Mouse (Mus musculus) left cerebral cortex, postnatal 10 days (tissue): ENCODE results near the gene Apbb2. TPM values are rescaled to one million over a fixed set of nuclear protein-coding genes. Genes with fewer than 3 reads are reported as not detected.

Source experiments
- DNase-seq, 2 experiments: peaks; one replicate each; pipeline ENCODE4 v3.0.0; 2021 to 2022; ENCODE audit warnings: low spot score in 2 of 2, mixed read lengths in 1 of 2; ENCODE audit errors: extremely low spot score in 1 of 2
- intact Hi-C: fragments of 180-260 bp; cut with DNase I; formaldehyde crosslinking; loops from one replicate; pipeline ENCODE4 v1.15.1; 2025
- total RNA-seq, 2 experiments: library from RNA; stranded (reverse); gene quantifications; 2 replicates each; pipeline ENCODE4 v1.2.3; 2021

The Apbb2 gene
- total RNA-seq, 2 experiments from 2014 or later = 73.7 to 74.4 TPM

DNA sequence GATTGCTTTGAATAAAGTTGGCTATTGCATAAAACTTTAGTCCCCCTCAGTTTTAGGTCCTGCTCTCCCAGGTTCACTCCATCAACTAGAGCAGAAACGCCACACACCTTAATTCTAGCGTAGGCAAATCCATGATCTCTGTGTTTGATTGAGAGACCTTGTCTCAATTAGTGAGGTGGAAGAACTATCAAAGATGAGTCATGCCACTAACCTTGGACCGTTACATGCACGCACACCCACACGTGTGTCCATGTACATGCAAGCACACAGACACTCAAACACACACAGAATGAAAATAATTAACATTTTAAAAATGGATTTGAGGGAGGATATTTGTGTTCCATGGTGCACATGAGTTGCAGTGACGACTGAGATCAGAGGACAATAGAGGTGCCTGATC lies 51.2 kb downstream of the Apbb2 start:
- intact Hi-C loops = no loop called here
- DNase-seq = no peak

DNA sequence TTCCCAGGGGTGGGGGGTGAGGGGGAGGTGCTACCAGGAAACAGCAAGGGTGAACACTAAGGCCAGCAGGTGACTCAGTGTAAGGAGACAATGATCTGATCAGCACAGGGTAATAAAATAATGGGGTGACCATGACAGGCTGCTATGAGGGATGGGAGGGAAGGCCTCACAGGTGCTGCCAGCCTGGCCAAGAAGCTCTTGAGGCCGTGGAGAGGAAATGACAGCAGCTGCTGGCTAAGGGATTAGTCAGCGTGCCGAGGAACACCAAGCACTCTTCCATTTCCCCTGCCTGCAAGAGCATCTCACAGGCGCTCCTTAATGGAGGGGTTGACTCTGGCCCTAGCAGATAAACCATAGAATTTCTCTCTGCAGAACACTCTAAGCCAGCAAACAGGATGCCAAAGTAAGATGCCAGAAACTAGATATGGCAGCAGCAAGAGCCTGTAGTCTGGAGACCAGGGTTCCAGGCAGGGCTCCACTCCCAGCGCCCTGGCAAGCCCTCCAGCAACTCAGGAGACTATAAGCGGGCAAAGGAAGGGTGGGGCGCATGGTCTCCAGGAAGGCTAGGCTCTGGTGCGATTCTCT lies 58.9 kb downstream of the Apbb2 start:
- no peak for DNase-seq
- intact Hi-C loops = no loop called here

DNA sequence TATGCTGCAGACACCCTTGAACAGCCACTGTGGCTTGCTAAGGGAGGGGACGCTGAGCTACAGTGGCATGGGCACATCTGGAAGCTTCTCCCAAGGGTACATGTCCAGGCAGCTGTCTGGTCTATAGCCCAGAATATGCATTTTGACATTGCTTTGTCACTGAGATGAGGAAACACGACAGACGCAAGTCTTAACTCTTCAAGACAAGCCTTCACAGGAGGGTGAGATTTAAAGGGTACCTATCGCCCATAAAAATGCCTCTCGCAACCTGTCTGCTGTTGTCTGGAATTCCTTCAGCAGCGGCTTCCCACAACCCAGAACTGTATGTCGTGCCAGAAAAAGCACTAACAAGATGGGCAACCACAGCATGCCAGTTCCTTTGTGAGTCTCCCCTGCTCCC lies 60.5 kb downstream of the Apbb2 start:
- intact Hi-C loops = no loop called here
- DNase-seq = no peak

DNA sequence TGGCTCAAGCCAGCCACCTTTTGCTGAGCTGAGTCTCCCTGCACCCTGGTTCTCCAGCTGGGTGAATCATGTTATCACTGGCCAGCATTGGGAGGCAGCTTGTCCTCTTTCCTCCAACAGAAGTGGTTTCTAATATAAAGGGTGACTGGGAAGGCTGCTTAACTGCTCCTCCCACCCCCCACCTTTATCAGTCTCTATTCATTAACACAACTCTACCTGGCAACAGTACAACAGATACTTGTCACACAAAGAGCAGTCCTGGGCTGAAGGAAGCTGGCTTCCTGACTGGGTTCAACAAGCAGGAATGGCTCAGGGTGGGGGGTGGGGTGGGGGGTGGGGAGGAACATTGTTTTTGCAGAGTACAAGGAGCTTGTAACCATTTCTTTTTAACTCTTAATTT lies 64.7 kb downstream of the Apbb2 start:
- intact Hi-C loops = no loop called here
- DNase-seq = no peak

DNA sequence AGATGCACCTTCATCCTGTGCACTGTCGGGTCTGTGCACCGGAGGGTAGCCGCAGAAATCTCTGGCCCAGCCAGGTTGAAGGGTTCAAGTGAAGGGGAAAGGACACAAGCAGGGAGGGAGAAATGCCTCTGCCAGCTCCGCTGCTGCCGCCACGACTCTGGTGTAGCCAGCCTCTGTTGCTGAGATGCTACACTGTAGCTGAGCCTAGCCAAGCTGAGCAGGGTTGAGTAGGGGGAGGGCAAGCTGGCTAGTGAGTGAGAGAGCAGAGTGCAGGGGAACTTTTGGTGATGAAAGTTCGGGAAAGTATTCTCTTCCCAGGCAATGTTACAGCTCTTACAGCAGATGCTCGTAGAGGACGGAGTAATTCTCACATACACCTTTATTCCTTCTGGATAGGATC lies 66.3 kb downstream of the Apbb2 start:
- DNase-seq = no peak
- intact Hi-C loops = no loop called here

DNA sequence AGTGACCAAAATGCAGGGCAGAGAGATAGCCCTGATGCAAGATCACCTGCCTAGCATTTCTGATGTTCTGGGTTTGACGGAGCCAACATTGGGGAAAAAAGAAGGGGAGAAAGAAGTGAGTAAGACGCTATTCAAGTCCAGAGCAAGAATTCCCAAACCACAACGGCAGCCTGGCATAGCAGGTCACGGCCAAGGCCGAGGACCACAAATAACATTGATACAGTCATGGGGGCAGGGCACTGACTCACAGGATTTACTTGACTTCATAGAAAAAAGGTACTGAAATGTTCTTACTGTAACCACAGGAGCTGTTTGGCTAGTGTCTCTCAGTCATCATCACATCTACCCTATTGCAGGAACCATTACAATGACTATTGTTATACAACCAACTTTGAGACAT lies 68.3 kb downstream of the Apbb2 start:
- intact Hi-C loops = no loop called here
- DNase-seq = no peak

DNA sequence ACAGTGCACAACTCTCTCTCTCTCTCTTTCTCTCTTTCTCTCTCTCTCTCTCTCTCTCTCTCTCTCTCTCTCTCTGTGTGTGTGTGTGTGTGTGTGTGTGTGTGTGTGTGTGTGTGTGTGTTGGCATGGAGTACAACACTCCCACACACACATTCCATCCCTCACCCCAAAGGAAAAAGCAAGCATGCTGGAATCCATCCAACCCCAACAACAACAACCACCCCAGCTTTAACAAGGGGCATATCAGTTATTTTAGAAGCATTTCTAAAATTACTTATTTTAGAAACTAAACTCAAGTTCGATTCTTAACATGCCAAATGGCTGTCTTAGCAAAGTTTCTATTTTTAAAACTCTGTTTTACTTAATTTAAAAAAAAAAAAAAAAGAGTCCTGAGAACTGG lies 68.9 kb downstream of the Apbb2 start:
- intact Hi-C loops = no loop called here

DNA sequence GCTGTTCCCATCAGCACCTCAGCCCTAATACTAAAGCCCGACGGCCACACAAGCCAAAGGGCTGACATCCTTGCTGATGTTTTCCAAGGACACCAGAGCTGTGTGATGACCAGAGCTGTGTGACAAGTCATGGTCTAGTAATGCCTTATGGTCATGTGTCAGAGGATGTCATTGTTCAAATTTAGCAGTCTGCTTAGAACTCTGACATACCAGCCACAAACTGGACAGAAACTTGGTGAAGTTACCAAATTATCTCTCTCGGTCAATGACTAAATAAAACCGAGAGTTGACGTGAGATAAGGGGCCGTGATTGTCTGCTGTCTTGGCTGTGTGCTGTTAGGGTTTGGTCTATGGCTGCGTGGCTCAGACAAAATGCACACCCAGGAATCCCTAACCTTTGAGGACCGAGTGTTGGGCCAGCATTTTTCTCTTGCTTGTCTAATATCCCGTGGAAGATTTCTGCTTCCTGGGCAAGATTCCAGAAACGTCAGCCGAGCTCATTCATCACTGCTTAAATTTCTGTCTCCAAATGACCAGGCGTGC lies 71.5 kb downstream of the Apbb2 start:
- DNase-seq = no peak
- intact Hi-C loops = no loop called here

More for the DNA sequence above, 68.9 kb downstream of the Apbb2 start:
- DNase-seq = no peak

DNA sequence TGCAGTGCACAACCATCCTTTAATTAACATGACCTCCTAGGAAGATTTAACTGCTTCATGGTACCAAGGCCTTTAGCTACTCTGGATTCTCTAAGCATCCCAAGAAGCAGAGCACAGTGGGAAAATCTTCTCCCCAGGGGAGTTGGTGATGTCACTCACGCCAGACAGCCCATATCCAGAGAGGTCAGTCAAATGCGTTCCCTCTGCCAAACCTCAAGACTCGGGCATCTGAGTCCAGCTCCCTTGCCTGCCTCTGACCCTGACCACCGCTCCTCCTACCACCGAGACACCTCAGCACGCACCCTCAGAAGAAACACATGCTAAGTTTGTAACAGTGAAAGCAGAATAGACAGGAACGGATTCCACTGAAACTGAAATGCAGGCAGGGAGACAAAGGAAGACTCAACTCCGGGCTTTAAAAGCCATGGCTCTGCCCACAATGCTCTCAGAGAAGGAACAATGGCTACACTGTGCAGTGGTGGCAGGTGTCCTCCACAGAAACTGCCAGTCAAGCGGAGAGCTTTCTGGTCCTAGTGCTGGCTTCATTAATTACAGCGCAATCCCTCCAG lies 72.9 kb downstream of the Apbb2 start:
- intact Hi-C loops = no loop called here
- DNase-seq = no peak

DNA sequence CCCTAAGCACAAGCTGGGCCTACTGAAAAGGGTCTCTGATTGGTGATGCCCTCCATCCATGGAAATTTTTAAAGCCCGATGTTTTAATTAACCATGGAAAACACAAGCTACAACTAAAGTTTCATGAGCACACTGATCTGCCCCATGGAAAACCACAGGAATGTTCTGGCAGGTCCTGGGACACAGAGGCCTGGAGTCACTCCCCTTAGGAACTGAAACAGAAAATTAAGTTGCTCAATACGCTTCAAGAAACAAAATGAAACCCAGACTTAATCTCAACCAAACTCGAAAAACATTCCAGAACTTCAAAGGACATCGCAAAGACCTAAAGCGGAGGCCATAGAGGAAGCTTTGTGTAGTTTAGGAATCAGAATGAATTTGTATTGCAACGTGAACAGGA lies 74.8 kb downstream of the Apbb2 start:
- no peak for DNase-seq
- intact Hi-C loops = no loop called here

DNA sequence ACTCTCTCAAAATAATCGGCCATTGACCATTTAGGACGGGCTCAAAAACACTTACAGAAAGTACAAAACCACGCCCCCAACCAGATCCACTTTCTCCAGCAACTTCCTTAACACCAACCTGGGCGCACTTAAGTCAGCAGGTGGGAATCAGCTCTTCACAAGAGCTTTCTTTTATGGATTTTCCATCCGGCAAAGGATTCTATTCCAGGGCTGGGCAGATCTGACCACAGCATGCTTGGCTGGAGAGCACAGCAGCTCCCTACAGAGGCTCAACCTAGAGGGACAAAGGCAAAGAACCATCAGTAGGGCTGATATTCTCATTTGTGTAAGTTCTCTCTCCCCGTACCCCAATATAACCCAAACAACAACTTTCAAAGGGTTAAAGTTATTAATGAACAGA lies 75.2 kb downstream of the Apbb2 start:
- DNase-seq = no peak
- intact Hi-C loops = no loop called here

DNA sequence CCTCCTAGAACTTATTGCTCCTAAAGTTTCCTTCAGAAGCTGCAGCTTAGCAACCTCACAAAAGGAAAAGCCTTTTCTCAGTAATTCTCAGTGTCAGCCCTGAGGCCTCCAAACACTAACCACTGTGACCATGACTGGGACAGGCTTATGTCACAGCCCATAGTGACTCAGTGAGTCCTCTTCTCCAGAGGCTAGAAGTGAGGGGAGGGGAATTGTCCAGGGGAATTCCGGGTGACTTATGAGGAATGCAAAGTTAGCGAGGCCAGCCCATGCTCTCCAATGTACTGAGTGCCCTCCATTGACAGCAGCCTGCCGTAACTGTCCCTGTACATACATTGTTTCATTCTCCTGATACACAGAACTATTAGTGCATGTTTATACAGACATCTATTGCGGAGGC lies 76.1 kb downstream of the Apbb2 start:
- intact Hi-C loops = no loop called here
- DNase-seq = no peak

DNA sequence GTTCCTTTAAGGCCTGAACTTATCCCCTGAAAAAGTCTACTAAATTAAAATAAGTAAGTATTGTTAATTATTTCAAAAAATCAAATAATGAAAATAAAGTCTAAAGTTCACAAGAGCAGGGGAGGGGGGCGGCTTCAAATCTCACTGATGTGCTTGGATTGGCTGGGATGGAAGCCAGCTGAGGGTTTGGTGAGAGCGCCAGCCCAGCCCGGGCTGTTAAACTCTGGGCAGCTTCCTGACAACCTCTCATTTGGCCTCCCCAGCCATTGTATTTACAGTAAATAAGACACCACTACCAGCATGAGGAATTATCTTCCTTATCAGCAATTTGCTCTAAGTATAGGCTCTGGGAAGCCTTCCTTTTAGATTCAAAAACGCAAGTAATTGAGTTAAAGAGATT lies 77.2 kb downstream of the Apbb2 start:
- no peak for DNase-seq
- intact Hi-C loops = no loop called here

DNA sequence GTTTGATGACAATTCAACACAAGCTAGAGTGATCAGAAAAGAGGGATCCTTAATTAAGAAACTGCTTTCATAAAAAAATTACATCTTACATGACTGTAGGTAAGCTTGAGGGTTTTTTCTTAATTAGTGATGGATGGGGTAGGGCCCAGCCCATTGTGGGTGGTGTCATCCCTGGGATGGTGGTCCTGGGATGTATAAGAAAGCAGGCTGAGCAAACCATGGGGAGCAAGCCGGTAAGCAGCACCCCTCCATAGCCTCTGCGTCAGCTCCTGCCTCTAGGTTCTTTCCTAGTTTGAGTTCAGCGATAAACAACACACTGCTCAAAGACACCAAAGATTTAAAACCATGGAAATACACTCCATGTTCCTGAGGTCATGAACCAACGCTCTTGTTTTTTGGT lies 78.3 kb downstream of the Apbb2 start:
- intact Hi-C loops = no loop called here
- DNase-seq = no peak

DNA sequence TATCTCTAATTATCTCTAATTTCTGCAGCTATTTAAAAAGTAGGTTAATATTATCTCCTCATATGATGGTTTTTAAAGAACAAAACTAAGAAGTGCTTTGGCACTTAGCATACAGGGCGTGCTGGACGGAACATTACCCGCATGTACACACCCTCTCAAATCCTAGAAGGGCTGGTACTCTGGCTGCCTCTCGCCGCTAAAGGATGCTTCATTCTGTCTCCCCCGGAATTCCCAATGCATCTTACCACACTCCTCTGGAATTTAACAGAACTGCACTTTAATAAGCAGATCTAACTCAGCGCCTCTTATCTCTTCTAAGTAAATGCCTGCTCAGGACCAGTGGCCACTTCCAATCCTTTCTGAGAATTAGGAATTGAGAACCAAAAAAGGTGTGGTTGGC lies 80.8 kb downstream of the Apbb2 start:
- no peak for DNase-seq
- intact Hi-C loops = no loop called here

DNA sequence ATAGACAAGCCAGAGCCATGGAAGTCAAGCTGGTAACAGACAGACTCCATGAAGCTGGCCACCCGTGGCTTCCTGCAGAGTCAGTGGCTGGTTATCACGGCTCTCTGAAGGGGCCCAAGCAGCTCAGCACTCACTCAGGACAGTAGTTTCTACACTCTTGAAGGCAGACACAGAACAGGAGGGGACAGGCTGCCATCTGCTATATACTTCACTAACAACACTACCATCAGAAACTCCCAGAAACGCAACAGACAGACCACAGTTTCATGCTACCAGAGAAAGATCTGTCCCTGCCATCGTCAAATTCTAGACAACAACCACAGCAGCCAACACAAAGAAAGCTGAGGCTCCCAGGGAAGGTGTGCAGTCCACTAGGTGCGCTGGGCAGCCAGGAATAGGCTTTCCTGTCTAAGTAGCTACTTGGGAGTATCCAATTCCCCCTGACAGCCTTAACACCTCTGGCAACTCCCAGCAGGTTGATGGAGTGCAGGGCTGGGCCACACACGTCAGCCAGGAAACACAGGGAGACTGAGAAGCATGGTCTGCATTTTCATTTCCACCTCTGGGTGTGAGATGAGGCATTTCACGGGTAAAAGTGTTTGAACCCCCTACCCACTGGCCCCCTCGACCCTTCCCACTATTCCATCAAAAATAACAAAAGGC lies 81.8 kb downstream of the Apbb2 start:
- DNase-seq = no peak
- intact Hi-C loops = no loop called here

DNA sequence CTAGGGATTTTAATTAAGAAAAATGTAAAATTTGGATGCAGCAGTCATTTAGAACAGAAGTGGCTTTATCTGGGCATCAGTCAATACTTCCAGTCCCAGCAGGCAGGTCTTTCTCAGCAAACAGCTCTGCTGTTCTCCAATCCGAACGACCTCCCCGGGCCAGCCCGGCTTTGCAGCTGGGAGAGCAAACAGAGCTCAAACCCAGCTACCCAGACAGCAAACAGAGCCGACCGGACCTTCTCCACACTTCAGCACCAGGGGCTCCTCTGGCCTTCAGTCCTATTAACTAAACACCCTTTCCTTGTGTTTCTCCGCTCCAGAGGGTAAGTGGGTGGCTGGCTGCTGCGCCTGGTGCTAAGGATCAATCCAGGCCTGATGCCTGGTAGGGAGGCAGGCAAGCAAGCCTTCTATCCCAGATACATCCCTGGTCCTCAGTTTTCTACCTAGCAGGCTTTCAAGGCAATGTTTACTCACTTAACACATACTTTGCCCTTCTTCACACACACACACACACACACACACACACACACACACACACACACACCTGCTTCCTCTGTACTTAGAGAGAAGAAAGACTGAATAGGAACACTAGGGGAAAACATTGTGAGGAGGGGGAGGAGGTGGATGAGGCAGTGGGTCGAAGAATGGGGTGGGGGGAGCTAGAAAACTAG lies 82.9 kb downstream of the Apbb2 start:
- DNase-seq = no peak

DNA sequence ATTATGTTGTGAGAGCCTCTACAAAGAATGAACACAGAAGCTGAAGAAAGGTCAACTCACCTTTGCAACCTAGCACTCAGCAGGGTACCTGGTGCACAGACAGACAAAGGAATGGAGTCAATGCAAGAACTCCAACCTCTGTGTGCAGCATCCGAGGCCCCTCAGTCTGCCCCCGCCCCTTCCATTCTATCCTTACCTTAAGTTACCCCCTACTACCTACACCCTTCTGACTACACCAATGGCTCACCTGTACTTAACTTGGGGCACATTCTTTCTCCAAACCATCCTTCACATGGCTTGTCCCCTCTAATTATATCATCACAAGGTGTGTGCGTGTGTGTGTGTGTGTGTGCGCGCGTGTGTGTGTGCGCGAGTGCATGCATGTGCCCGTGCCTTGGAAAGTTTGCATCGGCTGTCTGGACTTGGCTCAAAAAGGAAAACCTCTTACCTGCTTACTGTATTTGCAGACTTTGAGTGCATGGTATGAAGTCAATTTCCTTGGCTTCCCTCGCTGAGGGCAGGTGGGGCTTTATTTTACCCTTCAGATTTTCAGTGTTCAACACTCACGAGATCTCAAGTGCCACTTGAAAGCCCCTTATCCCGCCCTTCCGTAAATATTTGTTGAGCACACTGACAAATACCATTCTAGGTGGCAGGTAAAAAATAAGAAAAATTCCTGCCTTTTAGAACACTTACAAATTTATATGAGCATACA lies 84.7 kb downstream of the Apbb2 start:
- intact Hi-C loops = no loop called here
- no peak for DNase-seq

More for the DNA sequence above, 82.9 kb downstream of the Apbb2 start:
- intact Hi-C loops = no loop called here

DNA sequence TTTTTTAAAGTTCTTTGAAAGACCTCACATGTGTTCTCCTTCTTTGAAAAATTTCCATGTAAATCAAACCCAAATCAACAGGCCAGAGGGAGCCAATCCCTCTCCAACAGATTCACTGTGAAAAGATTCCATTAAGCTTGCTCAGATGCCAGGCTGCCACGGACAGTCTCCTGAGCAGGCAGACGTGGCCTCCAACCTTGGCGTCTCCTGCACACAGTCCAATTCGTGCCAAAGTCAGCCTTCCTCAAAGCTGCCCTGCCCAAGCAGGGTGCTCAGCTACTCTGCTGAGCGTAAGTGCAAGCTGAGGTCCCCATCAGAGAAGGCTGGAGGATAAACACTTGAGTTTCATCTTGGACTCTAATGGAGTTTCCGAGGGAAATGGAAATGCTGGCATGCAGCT lies 85.8 kb downstream of the Apbb2 start:
- no peak for DNase-seq
- intact Hi-C loops = no loop called here
